Mouse (Mus musculus): Measurements from ENCODE around the gene Foxl1.
A peak's percentile ranks its signal among the peaks of the same experiment; 100 is the strongest.

Gene Foxl1

GRCm38 (mm10) chr8:121127756-121128375 is at the start of gene Foxl1:
Gene Foxl1, plus strand, starts transcription at chr8:121127940.
- DNase-seq, result peak; percentile 51

GRCm38 (mm10) chr8:121078721-121079120 is 49.0 kb upstream of the Foxl1 start:
- DNase-seq, result no peak

GRCm38 (mm10) chr8:121079201-121079600 is 48.5 kb upstream of the Foxl1 start:
- DNase-seq, result no peak

GRCm38 (mm10) chr8:121079944-121080343 is 47.8 kb upstream of the Foxl1 start:
- no peak for DNase-seq

- peak; percentile 50 for DNase-seq
Observed at GRCm38 (mm10) chr8:121080361-121081090, 47.2 kb upstream of the Foxl1 start.

GRCm38 (mm10) chr8:121081398-121081797 is 46.3 kb upstream of the Foxl1 start:
- no peak for DNase-seq

GRCm38 (mm10) chr8:121082218-121083092 is 45.3 kb upstream of the Foxl1 start:
- DNase-seq, result no peak

GRCm38 (mm10) chr8:121083093-121083935 is 44.4 kb upstream of the Foxl1 start:
- DNase-seq, result peak; percentile 86

GRCm38 (mm10) chr8:121083936-121084209 is 43.9 kb upstream of the Foxl1 start:
- no peak for DNase-seq

- DNase-seq, result peak; percentile 81
Observed at GRCm38 (mm10) chr8:121084210-121084951, 43.4 kb upstream of the Foxl1 start, which contains the start of gene Foxf1. Gene Foxf1, plus strand, starts transcription at chr8:121084386.

GRCm38 (mm10) chr8:121085011-121085410 is 42.7 kb upstream of the Foxl1 start:
- no peak for DNase-seq

GRCm38 (mm10) chr8:121085561-121085960 is 42.2 kb upstream of the Foxl1 start:
- no peak for DNase-seq

- DNase-seq, result no peak
Observed at GRCm38 (mm10) chr8:121086004-121086900, 41.5 kb upstream of the Foxl1 start.

GRCm38 (mm10) chr8:121088281-121088680 is 39.5 kb upstream of the Foxl1 start:
- no peak for DNase-seq

GRCm38 (mm10) chr8:121088871-121089630 is 38.7 kb upstream of the Foxl1 start:
- no peak for DNase-seq

GRCm38 (mm10) chr8:121089631-121090380 is 37.9 kb upstream of the Foxl1 start:
- no peak for DNase-seq

- DNase-seq, result peak; percentile 55
Observed at GRCm38 (mm10) chr8:121090716-121091115, 37.0 kb upstream of the Foxl1 start.

GRCm38 (mm10) chr8:121092141-121092540 is 35.6 kb upstream of the Foxl1 start:
- DNase-seq, result no peak

GRCm38 (mm10) chr8:121092627-121093026 is 35.1 kb upstream of the Foxl1 start:
- peak; percentile 93 for DNase-seq
